Mouse (Mus musculus) megakaryocyte, embryonic 14.5 days (primary cell): ENCODE measurements around the gene Ruvbl1.

Source experiments
- FLI1 ChIP-seq: IDR thresholded peaks from 2 replicates; pipeline ENCODE4 v1.6.1; 2012; ENCODE audit warnings: low read length, inconsistent platforms, mixed read lengths
- GATA1 ChIP-seq: IDR thresholded peaks from 3 replicates; pipeline ENCODE4 v1.6.1; 2012; ENCODE audit warnings: mixed read lengths, low read length, inconsistent platforms, borderline replicate concordance

DNA sequence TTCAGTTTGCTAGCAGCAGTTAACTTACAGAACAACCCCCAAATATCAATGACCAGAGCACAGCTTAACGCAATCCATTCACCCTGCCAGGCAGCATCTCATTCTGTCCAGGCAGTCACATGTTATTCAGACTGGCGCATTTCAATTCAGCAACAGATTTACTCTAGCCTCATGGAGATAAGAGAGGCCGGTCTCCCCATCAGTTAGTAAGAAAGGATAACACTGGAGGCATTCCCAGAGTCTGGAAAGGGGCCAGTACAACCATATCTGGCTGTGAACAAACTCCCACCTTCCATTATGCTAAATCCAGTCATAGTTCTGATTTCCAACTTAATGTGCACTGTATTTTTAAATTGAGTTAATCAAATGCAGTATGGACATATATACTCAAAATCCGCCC lies 49.3 kb downstream of the Ruvbl1 start:
- TF ChIP-seq GATA1 (no peak), FLI1 (no peak)
